Mouse (Mus musculus) MEL (cell line): Measurements from ENCODE around the gene Farsa. TPM values are rescaled to one million over a fixed set of nuclear protein-coding genes. Genes with fewer than 3 reads are reported as not detected.

ENCODE experiments used
- DNase-seq: peaks from one replicate; pipeline ENCODE4 v3.0.0; 2011; ENCODE audit warnings: low read depth, low spot score
- H3K27ac ChIP-seq: 2 replicates; pipeline ENCODE4 v1.5.1; 2012; ENCODE audit warnings: low read depth, mild to moderate bottlenecking, control low read depth, low read length, moderate library complexity; ENCODE audit not compliant: control insufficient read depth
- H3K27me3 ChIP-seq, 2 experiments: fragments of 150-350 bp in 1 of 2; sonication (generic) in 1 of 2; 2 replicates each; pipeline ENCODE4 v1.6.1; 2012; ENCODE audit warnings: low read length in 2 of 2, mild to moderate bottlenecking in 2 of 2, improper control_type of control experiment in 1 of 2, moderate library complexity in 1 of 2; ENCODE audit not compliant: insufficient read depth in 2 of 2, control insufficient read depth in 1 of 2
- H3K36me3 ChIP-seq, 2 experiments: 2 replicates each; pipeline ENCODE4 v1.6.1; 2012 to 2014; ENCODE audit warnings: low read length in 2 of 2, improper control_type of control experiment in 1 of 2, inconsistent platforms in 1 of 2, mild to moderate bottlenecking in 1 of 2; ENCODE audit not compliant: insufficient read depth in 2 of 2, control insufficient read depth in 1 of 2
- H3K4me1 ChIP-seq, 2 experiments: fragments of 150-350 bp in 1 of 2; sonication (generic) in 1 of 2; 2 replicates each; pipeline ENCODE4 v1.6.1; 2012; ENCODE audit warnings: low read length in 2 of 2, improper control_type of control experiment in 1 of 2, mild to moderate bottlenecking in 1 of 2; ENCODE audit not compliant: insufficient read depth in 2 of 2, control insufficient read depth in 1 of 2
- H3K4me3 ChIP-seq, 2 experiments: fragments of 150-350 bp in 1 of 2; sonication (generic) in 1 of 2; 2 replicates each; pipeline ENCODE4 v1.5.1; 2012; ENCODE audit warnings: low read depth in 2 of 2, low read length in 2 of 2, mild to moderate bottlenecking in 2 of 2, moderate library complexity in 2 of 2, control low read depth in 1 of 2, improper control_type of control experiment in 1 of 2; ENCODE audit not compliant: control insufficient read depth in 1 of 2, insufficient read depth in 1 of 2
- H3K79me2 ChIP-seq: 2 replicates; pipeline ENCODE4 v1.6.1; 2012; ENCODE audit warnings: mild to moderate bottlenecking, low read length, moderate library complexity; ENCODE audit not compliant: control insufficient read depth, poor library complexity, insufficient read depth
- H3K9ac ChIP-seq: 2 replicates; pipeline ENCODE4 v1.6.1; 2012; ENCODE audit warnings: low read depth, mild to moderate bottlenecking, control low read depth, low read length, moderate library complexity; ENCODE audit not compliant: control insufficient read depth, poor library complexity, severe bottlenecking
- H3K9me3 ChIP-seq: fragments of 150-350 bp; sonication (generic); replicated peaks from 2 replicates; pipeline ENCODE4 v1.6.1; 2012; ENCODE audit warnings: mild to moderate bottlenecking, low read length, improper control_type of control experiment, moderate library complexity; ENCODE audit not compliant: insufficient read depth
- BHLHE40 ChIP-seq: IDR thresholded peaks from 2 replicates; pipeline ENCODE4 v1.6.1; 2012; ENCODE audit warnings: low read depth, mild to moderate bottlenecking, inconsistent platforms, low read length, improper control_type of control experiment, borderline replicate concordance
- CHD1 ChIP-seq: IDR thresholded peaks from 2 replicates; pipeline ENCODE4 v1.6.1; 2012; ENCODE audit warnings: low read depth, mild to moderate bottlenecking, inconsistent platforms, low read length, improper control_type of control experiment
- CHD2 ChIP-seq: IDR thresholded peaks from 2 replicates; pipeline ENCODE4 v1.6.1; 2011; ENCODE audit warnings: low read length, improper control_type of control experiment
- E2F4 ChIP-seq: IDR thresholded peaks from 2 replicates; pipeline ENCODE4 v1.6.1; 2011; ENCODE audit warnings: low read depth, low read length, improper control_type of control experiment, borderline replicate concordance
- ELF1 ChIP-seq: IDR thresholded peaks from 2 replicates; pipeline ENCODE4 v1.6.1; 2014; ENCODE audit warnings: low read depth, mild to moderate bottlenecking, inconsistent platforms, low read length, improper control_type of control experiment, moderate library complexity
- GATA1 ChIP-seq: IDR thresholded peaks from 2 replicates; pipeline ENCODE4 v1.6.1; 2011; ENCODE audit warnings: low read depth, low read length, improper control_type of control experiment
- HCFC1 ChIP-seq: IDR thresholded peaks from 2 replicates; pipeline ENCODE4 v1.6.1; 2012; ENCODE audit warnings: low read depth, mild to moderate bottlenecking, inconsistent platforms, low read length, improper control_type of control experiment, moderate library complexity
- JUND ChIP-seq: IDR thresholded peaks from 2 replicates; pipeline ENCODE4 v1.6.1; 2011; ENCODE audit warnings: low read depth, mild to moderate bottlenecking, improper control_type of control experiment, low read length
- MAFK ChIP-seq: IDR thresholded peaks from 2 replicates; pipeline ENCODE4 v1.6.1; 2011; ENCODE audit warnings: low read depth, mild to moderate bottlenecking, low read length, improper control_type of control experiment, borderline replicate concordance
- MAX ChIP-seq: IDR thresholded peaks from 2 replicates; pipeline ENCODE4 v1.6.1; 2011; ENCODE audit warnings: low read length, improper control_type of control experiment
- MAZ ChIP-seq: IDR thresholded peaks from 2 replicates; pipeline ENCODE4 v1.6.1; 2012; ENCODE audit warnings: low read depth, mild to moderate bottlenecking, inconsistent platforms, low read length, improper control_type of control experiment
- MYB ChIP-seq: IDR thresholded peaks from 2 replicates; pipeline ENCODE4 v1.6.1; 2011; ENCODE audit warnings: mild to moderate bottlenecking, low read depth, low read length, improper control_type of control experiment
- MYC ChIP-seq: IDR thresholded peaks from 2 replicates; pipeline ENCODE4 v1.6.1; 2011; ENCODE audit warnings: low read depth, mild to moderate bottlenecking, low read length, improper control_type of control experiment, moderate library complexity
- NELFE ChIP-seq: IDR thresholded peaks from 2 replicates; pipeline ENCODE4 v1.6.1; 2011; ENCODE audit warnings: low read depth, low read length, improper control_type of control experiment
- NRF1 ChIP-seq: IDR thresholded peaks from 2 replicates; pipeline ENCODE4 v1.6.1; 2014; ENCODE audit warnings: low read depth, mild to moderate bottlenecking, inconsistent platforms, low read length, improper control_type of control experiment, moderate library complexity; ENCODE audit not compliant: poor library complexity, insufficient read depth, severe bottlenecking
- POLR2A ChIP-seq, 2 experiments: IDR thresholded peaks; 2 replicates each; pipeline ENCODE4 v1.6.1; 2011 to 2012; ENCODE audit warnings: low read length in 2 of 2, mild to moderate bottlenecking in 2 of 2, control low read depth in 1 of 2, improper control_type of control experiment in 1 of 2, low read depth in 1 of 2, moderate library complexity in 1 of 2; ENCODE audit not compliant: control insufficient read depth in 1 of 2, insufficient read depth in 1 of 2, poor library complexity in 1 of 2
- POLR2AphosphoS5 ChIP-seq: IDR thresholded peaks from 2 replicates; pipeline ENCODE4 v1.6.1; 2012; ENCODE audit warnings: low read depth, borderline replicate concordance, mild to moderate bottlenecking, inconsistent platforms, low read length, moderate library complexity, mixed read lengths
- RAD21 ChIP-seq: IDR thresholded peaks from 2 replicates; pipeline ENCODE4 v1.6.1; 2011; ENCODE audit warnings: mild to moderate bottlenecking, low read depth, low read length, improper control_type of control experiment
- SMC3 ChIP-seq: IDR thresholded peaks from 2 replicates; pipeline ENCODE4 v1.6.1; 2011; ENCODE audit warnings: low read depth, low read length, improper control_type of control experiment
- TAL1 ChIP-seq: IDR thresholded peaks from 2 replicates; pipeline ENCODE4 v1.6.1; 2012; ENCODE audit warnings: mild to moderate bottlenecking, inconsistent platforms, low read length, moderate library complexity, mixed read lengths
- TBP ChIP-seq: IDR thresholded peaks from 2 replicates; pipeline ENCODE4 v1.8.0; 2011; ENCODE audit warnings: low read depth, low read length, improper control_type of control experiment
- TCF12 ChIP-seq: IDR thresholded peaks from 2 replicates; pipeline ENCODE4 v1.6.1; 2014; ENCODE audit warnings: low read depth, mild to moderate bottlenecking, inconsistent platforms, low read length, improper control_type of control experiment, moderate library complexity
- ZC3H11A ChIP-seq: IDR thresholded peaks from 2 replicates; pipeline ENCODE4 v1.6.1; 2012; ENCODE audit warnings: low read depth, mild to moderate bottlenecking, inconsistent platforms, low read length, improper control_type of control experiment
- ZKSCAN1 ChIP-seq: IDR thresholded peaks from 2 replicates; pipeline ENCODE4 v1.6.1; 2012; ENCODE audit warnings: low read depth, mild to moderate bottlenecking, inconsistent platforms, low read length, improper control_type of control experiment, moderate library complexity
- ZMIZ1 ChIP-seq: IDR thresholded peaks from 2 replicates; pipeline ENCODE4 v1.6.1; 2012; ENCODE audit warnings: low read depth, mild to moderate bottlenecking, inconsistent platforms, low read length, improper control_type of control experiment, moderate library complexity
- polyA plus RNA-seq, 2 experiments: library from polyadenylated mRNA; stranded (reverse) in 1 of 2; unstranded in 1 of 2; fragments of >175 nt in 1 of 2; fragments of >200 nt in 1 of 2; gene quantifications; 2 replicates each; pipeline versions ENCODE4 v1.2.1 to v1.2.4; 2012; ENCODE audit warnings: low replicate concordance in 2 of 2, low read depth in 1 of 2; ENCODE audit not compliant: insufficient read length in 2 of 2, insufficient read depth in 1 of 2, missing spikeins in 1 of 2
- total RNA-seq: library from RNA; depleted of rRNA; stranded (reverse); fragments of 300-350 nt; gene quantifications from 2 replicates; pipeline ENCODE4 v1.2.3, GENCODE M21; 2012

Gene Farsa
- total and polyA plus RNA-seq, 3 experiments = 152 to 295 (median 245) TPM

DNA sequence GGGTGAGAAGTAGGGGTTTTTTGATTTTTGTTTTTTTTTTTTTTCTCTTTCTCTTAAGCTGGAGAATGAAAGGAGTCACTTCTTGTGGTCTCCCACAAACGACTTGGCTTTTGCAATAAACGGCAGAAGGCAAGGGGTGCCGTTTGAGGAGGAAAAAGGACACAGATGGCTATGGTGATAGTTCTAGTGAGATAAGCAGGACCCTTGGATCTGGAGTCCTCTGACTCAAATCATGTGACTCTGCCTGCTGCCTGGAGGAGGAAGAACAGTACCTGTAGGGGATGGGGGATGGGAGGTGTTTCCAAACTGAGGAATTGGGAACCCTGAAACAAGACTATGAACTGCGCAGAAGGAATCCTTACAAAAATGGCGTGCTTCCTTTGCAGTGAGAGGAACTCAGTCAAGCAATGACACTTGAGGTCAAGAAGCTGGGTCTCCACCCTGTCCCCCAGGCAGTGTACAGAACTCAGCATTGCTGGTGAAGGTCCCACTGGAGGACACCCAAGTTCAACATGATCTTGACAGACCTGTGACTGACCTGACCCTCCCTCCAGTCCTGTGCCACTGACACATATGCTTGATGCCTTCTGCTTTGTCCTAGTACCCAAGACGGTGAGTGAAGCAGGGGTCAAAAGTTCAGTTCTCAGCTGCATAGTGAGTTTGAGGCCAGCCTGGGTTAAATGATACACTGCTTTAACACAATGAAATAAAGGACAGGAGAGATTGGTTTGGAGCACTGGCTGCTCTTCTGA is 8.9 kb upstream of the Farsa start (continued):
- TF ChIP-seq JUND (0 out of 2 replicates have a peak, but pooled peaks have one; percentile 41), SMC3 (no peak), MAZ (peak; percentile 94), TCF12 (peak; percentile 96), GATA1 (peak; percentile 96), ELF1 (peak; percentile 80), POLR2AphosphoS5 (no peak), NELFE (peak; percentile 25; the same call in 1 of the 2 replicates), MAFK (0 out of 2 replicates have a peak, but pooled peaks have one; percentile 59), NRF1 (no peak), RAD21 (no peak)
- TF ChIP-seq, all 39 proteins: peak for 28

DNA sequence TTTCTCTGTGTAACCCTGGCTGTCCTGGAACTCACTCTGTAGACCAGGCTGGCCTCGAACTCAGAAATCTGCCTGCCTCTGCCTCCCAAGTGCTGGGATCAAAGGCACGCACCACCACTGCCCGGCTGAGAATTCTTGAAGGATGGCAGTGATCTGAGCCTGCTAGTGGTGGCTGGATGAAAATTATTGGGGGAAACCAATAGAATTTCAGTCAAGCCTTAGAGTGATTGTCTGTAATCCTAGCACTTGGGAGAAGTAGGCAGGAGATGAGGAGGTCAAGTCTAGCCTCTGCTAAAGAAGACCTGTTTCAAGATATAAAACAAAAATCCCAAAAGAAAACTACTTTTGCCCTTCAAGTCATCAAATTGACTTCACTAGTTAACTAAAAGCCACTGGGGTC is 355 bp upstream of the Farsa start:
- no peak for DNase-seq
- peaks cover 10 to 18% of the 10 kb centered on the region in 2 experiments for H3K36me3 ChIP-seq

DNA sequence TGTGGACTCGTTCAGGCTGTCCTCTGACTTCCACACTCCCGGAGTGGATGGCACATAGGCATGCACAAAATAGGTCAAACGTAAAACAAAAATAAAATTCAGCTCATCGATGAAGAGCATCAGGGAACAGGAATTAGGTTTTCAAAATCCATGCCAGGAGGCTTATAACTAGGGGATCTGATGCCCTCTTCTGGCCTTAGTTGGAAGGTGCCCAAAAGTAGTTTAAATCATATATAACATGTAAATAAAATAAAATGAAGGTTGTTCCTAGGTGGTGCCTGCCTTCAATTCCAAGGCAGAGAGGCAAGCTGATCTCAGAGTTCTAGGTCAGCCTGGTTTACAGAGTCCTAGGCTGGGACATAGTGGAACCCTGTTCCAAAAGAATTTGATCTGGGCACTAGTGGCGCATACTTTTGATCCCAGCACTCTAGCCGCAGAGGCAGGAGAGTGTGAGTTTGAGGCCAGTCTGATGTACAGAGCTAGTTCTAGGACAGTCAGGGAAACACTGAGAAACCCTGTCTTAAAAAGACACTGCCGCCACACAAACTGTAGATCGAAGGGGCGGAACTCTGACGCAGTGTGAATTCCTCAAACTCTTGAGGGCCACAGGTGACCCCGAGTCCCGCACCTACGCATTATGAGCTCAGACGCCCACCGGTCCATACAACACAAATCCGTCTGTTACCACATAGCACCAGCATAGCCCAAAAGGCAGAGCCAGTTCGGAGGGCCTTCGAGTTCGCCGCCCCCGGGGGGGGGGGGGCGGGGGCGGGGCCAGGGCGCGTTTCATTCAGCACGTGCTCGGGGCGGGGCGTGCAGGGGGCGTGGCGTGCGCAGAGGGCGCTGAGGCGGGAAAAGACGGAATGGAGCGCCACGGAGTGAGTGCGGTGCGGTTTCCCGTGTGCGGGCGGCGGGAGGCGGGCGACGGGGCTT is 14.9 kb downstream of the Farsa start, which contains the start of gene Syce2:
Gene Syce2 (plus strand): TSS at position 736 of the 933 bp plus-strand sequence.
- Histone ChIP-seq H3K27me3 (no peaks in the 10 kb centered on the region), H3K9ac (peak within 1 kb of the TSS; percentile 76), H3K36me3 (peaks cover 4 to 19% of the 10 kb centered on the region in 2 experiments; a peak in 3 of 4 replicates), H3K9me3 (no peaks in the 10 kb centered on the region), H3K4me3 (peak within 1 kb of the TSS; percentile 37 to 40), H3K4me1 (peaks cover 7 to 25% of the 10 kb centered on the region in 2 experiments), H3K27ac (peak within 1 kb of the TSS; percentile 58), H3K79me2 (peaks cover 3% of the 10 kb centered on the region; the same call in 1 of the 2 replicates)
- DNase-seq = peak; percentile 87
- TF ChIP-seq TBP (no peak), TAL1 (no peak), CHD2 (no peak), SMC3 (peak; percentile 53), ZMIZ1 (no peak), ZKSCAN1 (no peak), MYB (no peak), E2F4 (no peak; the same call in 1 of the 2 replicates), HCFC1 (0 out of 2 replicates have a peak, but pooled peaks have one; percentile 43), CHD1 (no peak), ZC3H11A (peak; percentile 42; the same call in 1 of the 2 replicates), POLR2A (IDR thresholded peaks at IDR 0.05; ENCODE audit: control insufficient read depth in 1 of 2, insufficient read depth in 1 of 2, low read depth in 1 of 2, low read length in 2 of 2, poor library complexity in 1 of 2) (peak; percentile 12 to 23; a peak in 2 of 4 replicates), TCF12 (no peak), MAX (peak; percentile 76), NRF1 (peak; percentile 46; the same call in 1 of the 2 replicates), MYC (0 out of 2 replicates have a peak, but pooled peaks have one; percentile 22)

More for the DNA sequence above, 355 bp upstream of the Farsa start:
- no peak overlapping the region for H3K9ac ChIP-seq
- no peaks in the 10 kb centered on the region for H3K9me3 ChIP-seq
- peaks cover 5 to 8% of the 10 kb centered on the region in 2 experiments; a peak in 3 of 4 replicates for H3K4me1 ChIP-seq
- TF ChIP-seq TCF12 (no peak), MAX (no peak), BHLHE40 (no peak)
- no peak overlapping the region for H3K27ac ChIP-seq
- no peaks in the 10 kb centered on the region for H3K27me3 ChIP-seq
- no peak overlapping the region for H3K4me3 ChIP-seq
- H3K79me2 ChIP-seq = peaks cover 36% of the 10 kb centered on the region
